Mouse (Mus musculus) CH12.LX (cell line): ENCODE results near the gene Brca1. TPM values are rescaled to one million over a fixed set of nuclear protein-coding genes. Genes with fewer than 3 reads are reported as not detected.

ENCODE experiments used
- DNase-seq: peaks from one replicate; pipeline ENCODE4 v3.0.0-alpha.2; 2013; ENCODE audit errors: extremely low read depth
- H3K27ac ChIP-seq: 2 replicates; pipeline ENCODE4 v1.5.1; 2012; ENCODE audit warnings: low read depth, mild to moderate bottlenecking, control low read depth, moderate library complexity; ENCODE audit not compliant: insufficient read depth
- H3K27me3 ChIP-seq: replicated peaks from 2 replicates; pipeline ENCODE3; 2012; ENCODE audit warnings: inconsistent platforms
- H3K36me3 ChIP-seq, 2 experiments: replicated peaks in 1 of 2; 2 replicates each; pipeline versions ENCODE3 to v1.6.1; 2012; ENCODE audit warnings: inconsistent platforms in 1 of 2, low read length in 1 of 2, mild to moderate bottlenecking in 1 of 2, mixed read lengths in 1 of 2, moderate library complexity in 1 of 2; ENCODE audit not compliant: control insufficient read depth in 1 of 2, insufficient read depth in 1 of 2
- H3K4me1 ChIP-seq, 2 experiments: 2 replicates each; pipeline ENCODE4 v1.6.1; 2012; ENCODE audit warnings: inconsistent platforms in 1 of 2, moderate library complexity in 1 of 2; ENCODE audit not compliant: insufficient read depth in 2 of 2, control insufficient read depth in 1 of 2
- H3K4me2 ChIP-seq: 2 replicates; pipeline ENCODE4 v1.6.1; 2012; ENCODE audit warnings: low read depth, mild to moderate bottlenecking, control low read depth; ENCODE audit not compliant: poor library complexity, insufficient read depth, severe bottlenecking
- H3K4me3 ChIP-seq, 3 experiments: fragments of 150-350 bp in 1 of 3; sonication (generic) in 1 of 3; replicated peaks in 1 of 3; 2 replicates each; pipeline versions ENCODE3 to v1.5.1; 2011 to 2012; ENCODE audit warnings: low read depth in 2 of 3, low read length in 2 of 3, mild to moderate bottlenecking in 2 of 3, moderate library complexity in 2 of 3, control low read depth in 1 of 3, improper control_type of control experiment in 1 of 3, inconsistent platforms in 1 of 3, mixed read lengths in 1 of 3; ENCODE audit not compliant: poor library complexity in 1 of 3
- H3K79me2 ChIP-seq: replicated peaks from 2 replicates; pipeline ENCODE4 v1.6.1; 2012; ENCODE audit warnings: mild to moderate bottlenecking, moderate library complexity; ENCODE audit not compliant: control insufficient read depth, poor library complexity, insufficient read depth, severe bottlenecking; ENCODE audit errors: extremely low read depth
- H3K9ac ChIP-seq: 2 replicates; pipeline ENCODE4 v1.6.1; 2012; ENCODE audit warnings: low read depth, mild to moderate bottlenecking, control low read depth, moderate library complexity; ENCODE audit not compliant: insufficient read depth
- H3K9me3 ChIP-seq: replicated peaks from 2 replicates; pipeline ENCODE3; 2012; ENCODE audit warnings: low read length, inconsistent platforms, mixed read lengths
- CHD1 ChIP-seq: IDR thresholded peaks from 2 replicates; pipeline ENCODE4 v1.6.1; 2012; ENCODE audit warnings: low read depth, low read length, improper control_type of control experiment, inconsistent platforms
- CHD2 ChIP-seq: IDR thresholded peaks from 2 replicates; pipeline ENCODE4 v1.6.1; 2011; ENCODE audit warnings: low read length, improper control_type of control experiment
- CTCF ChIP-seq, 2 experiments: IDR thresholded peaks in 1 of 2; conservative IDR thresholded peaks in 1 of 2; 2 replicates each; pipeline ENCODE4 v1.5.1; 2011 to 2012; ENCODE audit warnings: low read depth in 2 of 2, low read length in 2 of 2, improper control_type of control experiment in 1 of 2, inconsistent platforms in 1 of 2, mild to moderate bottlenecking in 1 of 2, moderate library complexity in 1 of 2
- E2F4 ChIP-seq: IDR thresholded peaks from 2 replicates; pipeline ENCODE4 v1.6.1; 2011; ENCODE audit warnings: low read depth, low read length, improper control_type of control experiment; ENCODE audit not compliant: insufficient replicate concordance
- ETS1 ChIP-seq: conservative IDR thresholded peaks from 2 replicates; pipeline ENCODE4 v1.6.1; 2012; ENCODE audit warnings: low read depth, mild to moderate bottlenecking, inconsistent platforms, low read length, improper control_type of control experiment, moderate library complexity
- HCFC1 ChIP-seq: IDR thresholded peaks from 2 replicates; pipeline ENCODE4 v1.6.1; 2012; ENCODE audit warnings: low read depth, mild to moderate bottlenecking, inconsistent platforms, low read length, improper control_type of control experiment
- JUN ChIP-seq: IDR thresholded peaks from 2 replicates; pipeline ENCODE4 v1.6.1; 2011; ENCODE audit warnings: low read depth, mild to moderate bottlenecking, low read length, improper control_type of control experiment, moderate library complexity; ENCODE audit not compliant: insufficient read depth
- JUND ChIP-seq: conservative IDR thresholded peaks from 2 replicates; pipeline ENCODE4 v1.6.1; 2011; ENCODE audit warnings: low read depth, low read length, improper control_type of control experiment
- MAZ ChIP-seq: IDR thresholded peaks from 2 replicates; pipeline ENCODE4 v1.6.1; 2012; ENCODE audit warnings: low read depth, mild to moderate bottlenecking, inconsistent platforms, low read length, improper control_type of control experiment, moderate library complexity
- MEF2A ChIP-seq: IDR thresholded peaks from 2 replicates; pipeline ENCODE4 v1.6.1; 2014; ENCODE audit warnings: low read depth, mild to moderate bottlenecking, inconsistent platforms, low read length, improper control_type of control experiment, borderline replicate concordance
- MXI1 ChIP-seq: IDR thresholded peaks from 2 replicates; pipeline ENCODE4 v1.6.1; 2011; ENCODE audit warnings: mild to moderate bottlenecking, low read depth, low read length, improper control_type of control experiment
- MYC ChIP-seq: IDR thresholded peaks from 2 replicates; pipeline ENCODE4 v1.6.1; 2011; ENCODE audit warnings: low read depth, mild to moderate bottlenecking, improper control_type of control experiment, low read length
- NELFE ChIP-seq: IDR thresholded peaks from 2 replicates; pipeline ENCODE4 v1.6.1; 2011; ENCODE audit warnings: low read depth, low read length, improper control_type of control experiment
- NRF1 ChIP-seq: IDR thresholded peaks from 2 replicates; pipeline ENCODE4 v1.6.1; 2014; ENCODE audit warnings: low read depth, mild to moderate bottlenecking, inconsistent platforms, low read length, improper control_type of control experiment, moderate library complexity
- POLR2A ChIP-seq: IDR thresholded peaks from 2 replicates; pipeline ENCODE4 v1.6.1; 2011; ENCODE audit warnings: low read depth, mild to moderate bottlenecking, improper control_type of control experiment, low read length
- RAD21 ChIP-seq: IDR thresholded peaks from 2 replicates; pipeline ENCODE4 v1.6.1; 2011; ENCODE audit warnings: low read depth, mild to moderate bottlenecking, low read length, improper control_type of control experiment, moderate library complexity
- SIN3A ChIP-seq: IDR thresholded peaks from 2 replicates; pipeline ENCODE4 v1.6.1; 2012; ENCODE audit warnings: low read length, improper control_type of control experiment, inconsistent platforms
- TBP ChIP-seq: conservative IDR thresholded peaks from 2 replicates; pipeline ENCODE4 v1.6.1; 2011; ENCODE audit warnings: low read depth, low read length, improper control_type of control experiment
- TCF12 ChIP-seq: IDR thresholded peaks from 2 replicates; pipeline ENCODE4 v1.6.1; 2014; ENCODE audit warnings: low read depth, mild to moderate bottlenecking, inconsistent platforms, low read length, improper control_type of control experiment
- ZMIZ1 ChIP-seq: IDR thresholded peaks from 2 replicates; pipeline ENCODE4 v1.6.1; 2012; ENCODE audit warnings: low read depth, mild to moderate bottlenecking, inconsistent platforms, low read length, improper control_type of control experiment
- ZNF384 ChIP-seq: IDR thresholded peaks from 2 replicates; pipeline ENCODE4 v1.6.1; 2012; ENCODE audit warnings: low read depth, low read length, improper control_type of control experiment, inconsistent platforms
- dilution Hi-C: fragments of 300-500 bp; cut with MboI; formaldehyde crosslinking; loops from 2 replicates; pipeline ENCODE4 v1.14.3; 2020; ENCODE audit warnings: low sequenced_read_pairs; ENCODE audit not compliant: extremely low pct_unique_long_range_greater_than_20kb, extremely low pct_ligation_motif_present
- in situ Hi-C: fragments of 300-500 bp; cut with MboI; formaldehyde crosslinking; loops from 3 replicates; pipeline ENCODE4 v1.14.3; 2019; ENCODE audit warnings: low sequenced_read_pairs, low pct_ligation_motif_present, low pct_unique_long_range_greater_than_20kb, mixed read lengths
- polyA plus RNA-seq: library from polyadenylated mRNA; unstranded; fragments of >175 nt; gene quantifications from 2 replicates; pipeline ENCODE4 v1.2.1, GENCODE M21; 2012; ENCODE audit warnings: low read depth; ENCODE audit not compliant: insufficient read length
- total RNA-seq, 2 experiments: library from RNA; depleted of rRNA; stranded (reverse); fragments of 300-350 nt in 1 of 2; fragments of >200 nt in 1 of 2; gene quantifications; 2 replicates each; pipeline ENCODE4 v1.2.3; 2012 to 2014

The Brca1 gene
- total and polyA plus RNA-seq, 3 experiments, result 31.3 to 37.5 (median 33.0) TPM

- Histone ChIP-seq H3K4me2 (no peak overlapping the region), H3K9ac (no peak overlapping the region), H3K4me1 (peaks cover 0 to 50% of the 10 kb centered on the region in 2 experiments; a peak in 2 of 4 replicates), H3K27me3 (no peaks in the 10 kb centered on the region), H3K4me3 (no peak overlapping the region), H3K79me2 (peaks cover 8% of the 10 kb centered on the region; the same call in 1 of the 2 replicates), H3K27ac (no peak overlapping the region), H3K36me3 (peaks cover 8 to 56% of the 10 kb centered on the region in 2 experiments), H3K9me3 (no peaks in the 10 kb centered on the region)
- DNase-seq, result no peak
- no peak for TF ChIP-seq CHD2
- no peak for TF ChIP-seq JUN
- no peak for TF ChIP-seq TBP
- TF ChIP-seq TCF12, result no peak
- no peak for TF ChIP-seq ZNF384
- TF ChIP-seq CTCF (conservative IDR thresholded peaks at IDR 0.05 in 1 of 2, IDR thresholded peaks at IDR 0.05 in 1 of 2; ENCODE audit: low read depth in 2 of 2, low read length in 2 of 2), result no peak
- no peak for TF ChIP-seq MEF2A
- no peak for TF ChIP-seq E2F4
- TF ChIP-seq RAD21, result no peak
- TF ChIP-seq ZMIZ1, result no peak
- in situ Hi-C loops (no loop called here), dilution Hi-C loops (no loop called here)
These were observed 99.5 kb downstream of the Brca1 start for GRCm38 (mm10) chr11:101452093-101452774.

GRCm38 (mm10) chr11:101451536-101451935 lies 100.2 kb downstream of the Brca1 start:
- dilution Hi-C loops (no loop called here), in situ Hi-C loops (no loop called here)
- TF ChIP-seq TBP (no peak), MAZ (no peak), SIN3A (no peak), CHD1 (no peak), MXI1 (no peak), ETS1 (no peak), RAD21 (no peak), JUN (no peak), HCFC1 (no peak), NRF1 (no peak), NELFE (no peak), CHD2 (no peak), JUND (no peak), MYC (no peak), POLR2A (no peak), E2F4 (no peak)
- Histone ChIP-seq H3K36me3 (peaks cover 2 to 49% of the 10 kb centered on the region in 2 experiments), H3K4me3 (no peak overlapping the region), H3K9ac (no peak overlapping the region), H3K4me2 (no peak overlapping the region), H3K27ac (no peak overlapping the region), H3K79me2 (peaks cover 8% of the 10 kb centered on the region; the same call in 1 of the 2 replicates), H3K4me1 (peaks cover 0 to 50% of the 10 kb centered on the region in 2 experiments; a peak in 2 of 4 replicates), H3K27me3 (no peaks in the 10 kb centered on the region), H3K9me3 (no peaks in the 10 kb centered on the region)
- no peak for DNase-seq
